Mouse (Mus musculus): ENCODE results near the gene Dnaja3.

GRCm38 (mm10) chr16:4649211-4649610 lies 9.4 kb downstream of the Dnaja3 start:
- no peak for TF ChIP-seq CTCF (IDR thresholded peaks at IDR 0.05; ENCODE audit: insufficient read depth, low read depth, low read length)
- no peak for TF ChIP-seq POLR2A (IDR thresholded peaks at IDR 0.05; ENCODE audit: insufficient read depth, low read depth, low read length)

All from olfactory bulb, adult 2 months (tissue).